Mouse (Mus musculus): ENCODE data around the gene Ofcc1. TPM values are rescaled to one million over a fixed set of nuclear protein-coding genes. Genes with fewer than 3 reads are reported as not detected.

Gene Ofcc1
- total RNA-seq, 2 experiments from 2014 or later, result 0.29 TPM; not detected in 1

DNA sequence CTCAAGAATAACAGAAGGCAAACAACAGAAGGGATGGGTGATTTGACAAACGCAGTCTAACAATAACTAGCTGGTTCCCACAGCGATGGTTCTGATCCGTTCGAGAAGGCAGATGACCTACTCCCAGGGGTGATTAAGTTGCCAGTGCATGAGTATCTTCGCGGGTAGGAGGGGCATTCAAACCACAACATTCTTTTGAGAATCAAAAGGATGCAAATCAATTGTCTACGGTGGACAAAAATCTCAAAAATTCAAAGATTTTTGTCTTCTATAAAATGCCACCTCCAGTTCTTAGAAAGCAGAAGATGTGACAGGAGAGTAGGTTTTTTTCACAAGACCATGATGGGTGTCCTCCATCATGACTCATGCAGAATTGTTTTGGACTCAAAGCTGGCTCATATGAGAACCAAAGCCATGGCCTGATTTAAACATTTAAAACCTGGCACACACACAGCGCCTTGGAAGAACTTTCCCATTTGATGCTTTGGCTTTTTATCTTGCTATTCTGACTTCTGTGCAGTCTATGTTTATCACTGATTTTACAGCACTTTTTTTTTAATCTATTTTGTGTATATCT lies 338.0 kb downstream of the Ofcc1 start:
- ATAC-seq (ENCODE audit: poor library complexity, severe bottlenecking), result no peak

DNA sequence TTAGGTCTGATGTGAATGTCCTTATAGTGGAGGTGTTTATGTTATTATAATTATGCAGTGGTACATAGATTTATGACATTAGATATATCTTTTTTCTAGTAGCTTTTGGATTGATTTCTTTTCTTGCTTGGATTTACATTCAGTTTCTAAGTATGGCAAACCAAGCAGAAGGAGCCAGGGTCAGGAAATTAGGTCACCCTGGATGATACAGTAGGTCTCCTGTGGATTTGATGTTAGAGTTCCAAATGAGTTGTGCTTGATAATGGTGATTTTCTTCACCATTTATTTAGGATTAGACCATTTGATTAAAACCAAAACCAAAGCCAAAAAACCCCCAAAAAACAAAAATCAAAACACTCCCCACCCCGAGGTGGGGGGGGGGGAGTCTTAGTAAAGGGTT lies 338.6 kb downstream of the Ofcc1 start:
- no peak for ATAC-seq (ENCODE audit: poor library complexity, severe bottlenecking)

DNA sequence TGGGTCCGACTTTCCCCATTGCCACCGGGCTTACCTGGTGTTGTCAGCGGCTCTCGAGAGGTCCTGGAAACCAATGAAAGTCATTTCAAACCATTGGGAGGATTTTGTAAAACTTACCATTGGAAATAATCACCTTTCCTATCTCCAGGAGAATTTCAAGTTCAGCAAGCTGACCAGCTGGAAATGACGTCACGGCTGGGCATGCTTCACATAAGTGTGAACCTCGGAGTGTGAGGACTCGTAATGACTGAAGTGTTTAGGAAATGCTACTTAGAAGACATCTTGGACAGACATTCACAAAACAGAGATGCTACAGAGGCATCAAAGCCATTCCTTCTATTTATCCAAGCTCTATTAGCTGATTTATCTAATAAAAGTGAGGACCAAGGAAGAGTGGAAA lies 361.0 kb downstream of the Ofcc1 start:
- ATAC-seq (ENCODE audit: poor library complexity, severe bottlenecking), result no peak

DNA sequence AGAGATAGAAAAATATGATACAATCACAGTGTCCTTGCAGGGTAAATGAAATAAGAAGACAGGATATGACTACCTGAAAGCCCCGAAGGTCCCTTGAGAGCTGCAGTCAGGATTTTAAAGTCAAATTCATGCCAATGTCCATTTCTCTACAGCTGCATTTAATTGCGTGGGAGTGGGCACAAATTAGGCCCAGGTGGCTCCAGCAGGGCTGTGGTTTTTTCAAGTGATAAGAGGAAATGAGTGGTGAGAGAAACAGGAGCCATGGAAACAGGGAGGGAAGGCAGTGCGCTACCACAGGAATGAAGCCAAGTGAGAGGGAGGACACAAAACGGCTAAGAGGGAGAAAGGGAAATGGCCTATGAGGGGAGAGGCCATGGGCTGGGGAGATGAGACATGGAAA lies 363.3 kb downstream of the Ofcc1 start:
- no peak for ATAC-seq (ENCODE audit: poor library complexity, severe bottlenecking)

DNA sequence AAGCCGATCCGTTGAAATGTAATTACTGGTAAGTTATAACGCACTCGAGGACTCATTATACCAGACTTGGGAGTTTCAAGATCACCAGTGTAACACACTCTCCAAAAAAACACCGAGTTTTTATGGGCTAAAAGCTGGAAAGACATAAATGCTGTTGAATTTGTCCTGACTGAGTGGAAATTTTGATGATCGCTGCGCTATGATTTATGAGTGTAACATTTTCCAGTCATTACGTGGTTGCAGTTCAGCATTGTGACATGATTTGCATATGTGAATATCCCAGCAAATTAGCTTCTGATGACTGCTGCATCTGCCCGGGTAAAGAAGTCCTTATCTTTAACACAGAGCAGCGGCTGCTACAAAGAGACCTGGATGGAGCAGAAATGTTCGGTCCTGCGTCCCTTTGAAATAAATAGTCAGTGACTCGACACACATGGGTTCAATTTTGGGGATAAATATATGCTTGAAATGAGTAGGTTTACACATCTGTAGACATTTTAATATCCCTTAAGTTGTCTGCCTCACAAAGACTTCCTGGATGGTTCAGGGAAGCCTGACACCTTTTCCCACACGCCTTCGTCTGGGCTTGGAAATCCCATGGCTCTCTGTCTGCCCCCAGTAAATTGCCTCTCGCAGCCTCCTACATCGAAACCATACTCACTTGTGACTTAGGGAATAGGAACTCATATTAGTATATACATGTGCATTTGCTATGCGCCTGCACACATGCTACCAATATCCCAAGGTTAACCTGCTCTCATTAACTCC lies 381.8 kb downstream of the Ofcc1 start:
- ATAC-seq (ENCODE audit: poor library complexity, severe bottlenecking), result no peak

DNA sequence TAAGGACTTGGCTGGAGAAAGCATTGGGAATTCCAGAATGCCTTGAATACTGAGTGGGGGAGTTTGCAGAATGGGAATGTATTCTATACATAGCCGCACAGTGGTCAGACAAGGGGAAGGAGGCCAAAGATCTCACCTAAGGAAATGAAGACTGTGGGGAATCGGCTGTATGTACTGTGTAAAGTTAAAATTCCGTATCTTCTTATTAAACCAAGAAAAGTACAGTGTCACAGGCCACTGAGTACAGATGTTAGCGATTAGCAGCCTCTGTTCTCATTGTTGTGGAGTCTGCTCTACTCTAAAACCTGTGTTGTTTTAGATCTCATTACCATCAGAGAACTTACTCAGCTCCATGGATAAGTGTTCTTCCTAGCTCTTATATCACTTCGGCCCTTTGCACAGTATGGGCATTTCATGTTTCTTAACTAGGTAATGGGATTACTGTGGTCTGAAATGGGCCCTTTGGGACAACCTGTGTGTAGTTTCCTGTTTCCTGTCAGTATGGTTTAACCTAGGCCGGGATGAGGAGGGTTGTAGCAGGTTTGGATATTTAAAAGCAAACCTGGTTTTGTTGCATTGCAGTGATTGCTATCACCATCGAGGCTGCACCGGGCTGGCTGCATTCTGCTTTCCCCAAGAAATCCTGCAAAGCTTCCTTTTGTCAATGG lies 392.8 kb downstream of the Ofcc1 start:
- no peak for ATAC-seq (ENCODE audit: poor library complexity, severe bottlenecking)

DNA sequence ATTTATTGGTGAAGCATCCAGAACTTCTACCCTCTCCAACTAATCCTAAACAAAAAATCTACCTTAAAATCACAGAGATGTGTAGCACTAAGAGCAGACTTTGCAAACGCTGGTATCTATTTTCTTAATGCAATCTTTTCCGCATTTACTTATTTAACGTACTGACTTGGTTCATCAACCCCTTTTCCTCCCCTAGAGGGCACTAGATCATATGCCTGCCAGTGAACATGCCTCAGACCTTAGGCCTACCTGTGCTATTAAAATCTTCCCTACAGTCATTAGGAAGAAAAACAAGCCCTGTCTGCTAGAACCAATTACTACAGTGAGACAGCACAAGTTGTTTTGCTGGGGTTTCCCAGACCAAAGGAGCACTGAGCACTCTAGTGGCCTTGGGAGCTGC lies 404.0 kb downstream of the Ofcc1 start:
- no peak for ATAC-seq (ENCODE audit: poor library complexity, severe bottlenecking)

DNA sequence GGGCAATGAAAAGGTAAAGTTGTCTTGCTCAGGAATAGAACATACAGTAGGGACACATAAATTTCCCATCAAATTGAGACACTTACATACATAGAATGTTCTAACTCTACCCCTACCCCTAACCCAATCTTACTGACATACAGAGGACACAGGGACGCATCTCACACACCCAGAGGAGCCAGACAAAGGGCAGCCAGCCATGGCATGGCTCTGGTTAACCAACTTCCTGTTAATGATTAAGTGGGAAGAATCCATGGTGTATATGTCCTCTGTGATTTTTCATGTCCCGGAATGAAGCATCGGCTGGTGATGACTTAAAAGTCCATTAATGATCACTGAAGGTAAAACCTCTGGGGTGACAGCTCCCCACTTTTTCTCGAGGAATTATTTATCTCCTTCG lies 405.2 kb downstream of the Ofcc1 start:
- no peak for ATAC-seq (ENCODE audit: poor library complexity, severe bottlenecking)

Data from megakaryocyte, adult 5-6 weeks (primary cell).